Mouse (Mus musculus) E14TG2a.4 (cell line): ENCODE measurements around the gene Depdc7.

Experiments used
- H3K27me3 ChIP-seq: 2 replicates; pipeline ENCODE4 v1.6.1; 2014; ENCODE audit warnings: low read length, control low read depth; ENCODE audit not compliant: insufficient read depth
- H3K36me3 ChIP-seq: 2 replicates; pipeline ENCODE4 v1.6.1; 2014; ENCODE audit warnings: low read length, control low read depth; ENCODE audit not compliant: insufficient read depth
- H3K4me1 ChIP-seq: replicated peaks from 2 replicates; pipeline ENCODE4 v1.6.1; 2014; ENCODE audit warnings: low read depth, low read length, control low read depth
- H3K4me3 ChIP-seq: replicated peaks from 2 replicates; pipeline ENCODE4 v1.5.1; 2014; ENCODE audit warnings: mild to moderate bottlenecking, low read length
- H3K9me3 ChIP-seq: 2 replicates; pipeline ENCODE4 v1.6.1; 2014; ENCODE audit warnings: low read length, control low read depth
- CTCF ChIP-seq: conservative IDR thresholded peaks from 2 replicates; pipeline ENCODE4 v1.5.1; 2014; ENCODE audit warnings: low read length
- NANOG ChIP-seq: IDR thresholded peaks from 2 replicates; pipeline ENCODE4 v1.6.1; 2014; ENCODE audit warnings: borderline replicate concordance, low read length, mixed read lengths
- POU5F1 ChIP-seq: IDR thresholded peaks from 2 replicates; pipeline ENCODE4 v1.6.1; 2014; ENCODE audit warnings: low read length, borderline replicate concordance

Gene Depdc7

GRCm38 (mm10) chr2:104742741-104743064 lies at the start of gene Depdc7:
TSS of gene Depdc7 (minus strand) at chr2:104742878.
- H3K36me3 ChIP-seq: no peaks in the 10 kb centered on the region
- peak within 1 kb of the TSS; percentile 87 for H3K4me3 ChIP-seq
- no peak for TF ChIP-seq NANOG
- TF ChIP-seq CTCF: no peak
- TF ChIP-seq POU5F1: no peak
- peaks cover 19% of the 10 kb centered on the region for H3K27me3 ChIP-seq
- H3K9me3 ChIP-seq: no peaks in the 10 kb centered on the region
- H3K4me1 ChIP-seq: peaks cover 36% of the 10 kb centered on the region

- Histone ChIP-seq H3K4me3 (no peak overlapping the region), H3K9me3 (no peaks in the 10 kb centered on the region), H3K27me3 (no peaks in the 10 kb centered on the region), H3K36me3 (peaks cover 91% of the 10 kb centered on the region), H3K4me1 (no peaks in the 10 kb centered on the region)
- no peak for TF ChIP-seq POU5F1
- TF ChIP-seq NANOG: no peak
- TF ChIP-seq CTCF: peak; percentile 60
Observed at GRCm38 (mm10) chr2:104774763-104775162, 32.1 kb upstream of the Depdc7 start.

GRCm38 (mm10) chr2:104768697-104769096 lies 26.0 kb upstream of the Depdc7 start:
- TF ChIP-seq NANOG (no peak), POU5F1 (no peak), CTCF (no peak)
- peaks cover 61% of the 10 kb centered on the region for H3K36me3 ChIP-seq
- no peaks in the 10 kb centered on the region for H3K9me3 ChIP-seq
- peaks cover 4% of the 10 kb centered on the region; the same call in 1 of the 2 replicates for H3K4me1 ChIP-seq
- no peak overlapping the region for H3K4me3 ChIP-seq
- H3K27me3 ChIP-seq: no peaks in the 10 kb centered on the region

- Histone ChIP-seq H3K4me3 (no peak overlapping the region), H3K27me3 (no peaks in the 10 kb centered on the region), H3K9me3 (no peaks in the 10 kb centered on the region), H3K4me1 (peaks cover 4% of the 10 kb centered on the region; the same call in 1 of the 2 replicates), H3K36me3 (peaks cover 47% of the 10 kb centered on the region)
- TF ChIP-seq POU5F1: no peak
Observed at GRCm38 (mm10) chr2:104764018-104764417, 21.3 kb upstream of the Depdc7 start.

GRCm38 (mm10) chr2:104763134-104763703 lies 20.5 kb upstream of the Depdc7 start:
- Histone ChIP-seq H3K27me3 (no peaks in the 10 kb centered on the region), H3K9me3 (no peaks in the 10 kb centered on the region), H3K36me3 (peaks cover 40% of the 10 kb centered on the region), H3K4me1 (peaks cover 4% of the 10 kb centered on the region; the same call in 1 of the 2 replicates), H3K4me3 (no peak overlapping the region)
- TF ChIP-seq CTCF: no peak
- no peak for TF ChIP-seq NANOG
- no peak for TF ChIP-seq POU5F1

GRCm38 (mm10) chr2:104750611-104751010 lies 7.9 kb upstream of the Depdc7 start:
- Histone ChIP-seq H3K4me3 (no peak overlapping the region), H3K27me3 (no peaks in the 10 kb centered on the region)

GRCm38 (mm10) chr2:104748652-104749183 lies 6.0 kb upstream of the Depdc7 start:
- no peaks in the 10 kb centered on the region for H3K9me3 ChIP-seq
- H3K4me3 ChIP-seq: no peak overlapping the region
- no peaks in the 10 kb centered on the region for H3K27me3 ChIP-seq
- TF ChIP-seq NANOG (no peak), CTCF (no peak), POU5F1 (no peak)
- H3K4me1 ChIP-seq: peaks cover 15% of the 10 kb centered on the region
- H3K36me3 ChIP-seq: peaks cover 4% of the 10 kb centered on the region; the same call in 1 of the 2 replicates

More at GRCm38 (mm10) chr2:104750611-104751010, 7.9 kb upstream of the Depdc7 start:
- H3K36me3 ChIP-seq: peaks cover 4% of the 10 kb centered on the region; the same call in 1 of the 2 replicates
- no peak for TF ChIP-seq POU5F1
- TF ChIP-seq CTCF: peak; percentile 32
- TF ChIP-seq NANOG: no peak
- H3K9me3 ChIP-seq: no peaks in the 10 kb centered on the region
- H3K4me1 ChIP-seq: peaks cover 10% of the 10 kb centered on the region

- Histone ChIP-seq H3K4me1 (peaks cover 32% of the 10 kb centered on the region), H3K36me3 (no peaks in the 10 kb centered on the region), H3K4me3 (0 out of 2 replicates have a peak overlapping the region, but pooled peaks have one; percentile 32), H3K9me3 (no peaks in the 10 kb centered on the region), H3K27me3 (peaks cover 7% of the 10 kb centered on the region)
- no peak for TF ChIP-seq CTCF
Observed at GRCm38 (mm10) chr2:104746251-104746650, 3.6 kb upstream of the Depdc7 start.

GRCm38 (mm10) chr2:104743971-104744370 lies 1.3 kb upstream of the Depdc7 start:
- Histone ChIP-seq H3K4me1 (peaks cover 36% of the 10 kb centered on the region), H3K36me3 (no peaks in the 10 kb centered on the region), H3K27me3 (peaks cover 19% of the 10 kb centered on the region), H3K9me3 (no peaks in the 10 kb centered on the region), H3K4me3 (no peak overlapping the region)
- TF ChIP-seq NANOG: no peak
- no peak for TF ChIP-seq POU5F1
- TF ChIP-seq CTCF: no peak
